9 mouse cellular contexts compared by ENCODE assay signal in the genomic region with DNA sequence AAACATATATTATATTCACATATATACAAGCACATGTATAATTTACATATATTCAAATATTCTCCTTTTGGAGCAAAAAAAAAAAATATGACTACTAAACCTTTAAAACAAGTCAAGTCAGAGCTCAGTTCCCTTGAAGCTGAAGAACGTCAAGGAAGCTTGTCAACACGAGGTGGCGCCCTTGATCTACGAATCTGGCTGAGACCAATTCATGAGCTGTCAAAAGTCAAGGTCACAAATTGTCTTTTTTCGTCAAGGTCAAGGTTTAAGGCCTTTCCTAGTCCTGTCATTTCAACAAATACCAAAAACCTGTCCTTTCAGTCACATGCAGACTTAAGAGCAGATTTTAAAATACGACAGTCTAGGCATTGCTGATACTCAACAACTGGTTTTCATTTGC. TPM values are rescaled to one million over a fixed set of nuclear protein-coding genes. Genes with fewer than 3 reads are reported as not detected.
A peak's percentile ranks its signal among the peaks of the same experiment; 100 is the strongest.
DNase-seq lines count a peak whose midpoint lies in the region; TF ChIP-seq lines count a peak whose summit lies in the region.
"Had no signal": no experiment of that assay in that cellular context is flagged by ENCODE, and none has a peak within 500 bp of the region (broad histone marks: within the 10 kb centered on the region; RNA-seq: fewer than 3 reads in every experiment).

No protein-coding gene starts in this region.

- under 1% methylated on average over 6 of the region's 6 CpGs for WGBS in lung, adult 2 months

- peak; percentile 73 for DNase-seq in 416B (ENCODE audit: low read depth)
- DNase-seq in B cell, adult 2 months, result peak; percentile 90 to 91
- peak; percentile 3 for DNase-seq in c-Kit-negative CD71-positive TER-119-positive erythroid progenitor cells, embryonic 14.5 days (ENCODE audit: low read depth, low spot score)
- peak; percentile 89 for DNase-seq in forelimb bud, embryonic 11.5 days (ENCODE audit: low read depth, low spot score)
- peak; percentile 85 to 95 for DNase-seq in kidney, postnatal 25 days
- peak; percentile 79 for DNase-seq in lung, adult 2 months
- peak; percentile 40 to 73 for DNase-seq in spleen, postnatal 14 days (ENCODE audit: low spot score in 2 of 2)

- TF ChIP-seq POLR2A in lung, adult 2 months (IDR thresholded peaks at IDR 0.05; ENCODE audit: borderline replicate concordance, extremely low read depth, low read depth, low read length), result no peak

- peak; percentile 70 for TF ChIP-seq CTCF in lung, adult 2 months (IDR thresholded peaks at IDR 0.05; ENCODE audit: insufficient read depth, low read length)

- H3K4me3 ChIP-seq in lung, adult 2 months (replicated peaks; ENCODE audit: extremely low read depth, low read depth, low read length), result no peak overlapping the region

- H3K4me1 ChIP-seq in lung, adult 2 months (ENCODE audit: control insufficient read depth, insufficient read depth, low read length), result peaks cover 3% of the 10 kb centered on the region; the same call in 1 of the 2 replicates

RNA-seq across cellular contexts. Expression of a gene that starts 3.7 kb away (rescaled TPM):
- 0.22 TPM in 1 of 2 replicates, not detected in the other for polyA plus RNA-seq in lung, adult 2 months (2012; rRNA removed)
- polyA plus RNA-seq: large intestine, adult 2 months; stomach, embryonic 16.5 days had no signal

RNA-seq across cellular contexts. Expression of a gene that starts 11.3 kb away (rescaled TPM):
- not detected in 2 replicates for polyA plus RNA-seq in lung, adult 2 months (2012; rRNA removed)
- polyA plus RNA-seq: large intestine, adult 2 months; stomach, embryonic 16.5 days had no signal

RNA-seq across cellular contexts. Expression of a gene that starts 16.3 kb away (rescaled TPM):
- 0.23 TPM in 1 of 2 replicates, not detected in the other for polyA plus RNA-seq in lung, adult 2 months (2012; rRNA removed)

RNA-seq across cellular contexts. Expression of a gene that starts 26.1 kb away (rescaled TPM):
- 0.23 TPM in 1 of 2 replicates, not detected in the other for polyA plus RNA-seq in lung, adult 2 months (2012; rRNA removed)

RNA-seq across cellular contexts. Expression of a gene that starts 35.3 kb away (rescaled TPM):
- 6.6 and 8.3 TPM in 2 replicates for polyA plus RNA-seq in lung, adult 2 months (2012; rRNA removed)

Comparison
In these comparisons a context has a peak if more than half of its experiments do, and no peak if none do; other contexts are left out.
1. DNase-seq: peak in every context shown above with its lines; median percentile 90 in B cell, adult 2 months; 90 in kidney, postnatal 25 days; 89 in forelimb bud, embryonic 11.5 days; 79 in lung, adult 2 months; 73 in 416B; 56 in spleen, postnatal 14 days; 3 in c-Kit-negative CD71-positive TER-119-positive erythroid progenitor cells, embryonic 14.5 days.